Mouse (Mus musculus): ENCODE measurements around the gene Iqce.

GRCm38 (mm10) chr5:140615321-140616109 is 86.7 kb downstream of the Iqce start:
- no peak for TF ChIP-seq POLR2A (IDR thresholded peaks at IDR 0.05; ENCODE audit: extremely low read depth, insufficient read depth, low read length)
- no peak for TF ChIP-seq CTCF (IDR thresholded peaks at IDR 0.05; ENCODE audit: low read depth, low read length)
